Mouse (Mus musculus): ENCODE data around the gene Gria1. TPM values are rescaled to one million over a fixed set of nuclear protein-coding genes. Genes with fewer than 3 reads are reported as not detected.

Gene Gria1
- polyA plus RNA-seq, 1 experiment = 0.01 TPM

- H3K27me3 ChIP-seq (ENCODE audit: control insufficient read depth, insufficient read depth, low read length) = no peaks in the 10 kb centered on the region
- WGBS = 86% methylated on average over 5 of the region's 5 CpGs
- H3K27ac ChIP-seq (ENCODE audit: insufficient read depth, low read length) = no peak overlapping the region
- no peaks in the 10 kb centered on the region for H3K4me1 ChIP-seq (ENCODE audit: control insufficient read depth, insufficient read depth, insufficient read length)
- no peak for DNase-seq (ENCODE audit: low read depth in 1 of 2, low spot score in 2 of 2)
- H3K36me3 ChIP-seq (ENCODE audit: control insufficient read depth, insufficient read depth, low read length) = no peaks in the 10 kb centered on the region
- H3K4me3 ChIP-seq (ENCODE audit: extremely low read depth, insufficient read depth, insufficient read length) = no peak overlapping the region
- TF ChIP-seq CTCF (IDR thresholded peaks at IDR 0.05; ENCODE audit: extremely low read depth, insufficient read depth, insufficient read length, insufficient replicate concordance) = no peak
- TF ChIP-seq POLR2A (IDR thresholded peaks at IDR 0.05; ENCODE audit: low read depth, low read length) = no peak
Observed at GRCm38 (mm10) chr11:57214583-57214982, 203.4 kb downstream of the Gria1 start.

- TF ChIP-seq POLR2A (IDR thresholded peaks at IDR 0.05; ENCODE audit: low read depth, low read length) (no peak), CTCF (IDR thresholded peaks at IDR 0.05; ENCODE audit: extremely low read depth, insufficient read depth, insufficient read length, insufficient replicate concordance) (no peak)
- DNase-seq (ENCODE audit: low read depth in 1 of 2, low spot score in 2 of 2) = no peak
- H3K27ac ChIP-seq (ENCODE audit: insufficient read depth, low read length) = no peak overlapping the region
- no peaks in the 10 kb centered on the region for H3K36me3 ChIP-seq (ENCODE audit: control insufficient read depth, insufficient read depth, low read length)
- WGBS = 68% methylated on average over 8 of the region's 8 CpGs
- no peak overlapping the region for H3K4me3 ChIP-seq (ENCODE audit: extremely low read depth, insufficient read depth, insufficient read length)
- H3K4me1 ChIP-seq (ENCODE audit: control insufficient read depth, insufficient read depth, insufficient read length) = no peaks in the 10 kb centered on the region
- H3K27me3 ChIP-seq (ENCODE audit: control insufficient read depth, insufficient read depth, low read length) = no peaks in the 10 kb centered on the region
Observed at GRCm38 (mm10) chr11:57222797-57223569, 211.8 kb downstream of the Gria1 start.

- no peaks in the 10 kb centered on the region for H3K27me3 ChIP-seq (ENCODE audit: control insufficient read depth, insufficient read depth, low read length)
- 66% methylated on average over 2 of the region's 2 CpGs for WGBS
- TF ChIP-seq CTCF (IDR thresholded peaks at IDR 0.05; ENCODE audit: extremely low read depth, insufficient read depth, insufficient read length, insufficient replicate concordance) = no peak
- no peak for TF ChIP-seq POLR2A (IDR thresholded peaks at IDR 0.05; ENCODE audit: low read depth, low read length)
Observed at GRCm38 (mm10) chr11:57235446-57235845, 224.3 kb downstream of the Gria1 start.

GRCm38 (mm10) chr11:57236431-57236830 is 225.2 kb downstream of the Gria1 start:
- Histone ChIP-seq H3K4me1 (ENCODE audit: control insufficient read depth, insufficient read depth, insufficient read length) (no peaks in the 10 kb centered on the region), H3K36me3 (ENCODE audit: control insufficient read depth, insufficient read depth, low read length) (no peaks in the 10 kb centered on the region), H3K27ac (ENCODE audit: insufficient read depth, low read length) (no peak overlapping the region), H3K4me3 (ENCODE audit: extremely low read depth, insufficient read depth, insufficient read length) (no peak overlapping the region), H3K27me3 (ENCODE audit: control insufficient read depth, insufficient read depth, low read length) (no peaks in the 10 kb centered on the region)
- 85% methylated on average over 1 of the region's 1 CpGs for WGBS
- TF ChIP-seq POLR2A (IDR thresholded peaks at IDR 0.05; ENCODE audit: low read depth, low read length) = no peak
- TF ChIP-seq CTCF (IDR thresholded peaks at IDR 0.05; ENCODE audit: extremely low read depth, insufficient read depth, insufficient read length, insufficient replicate concordance) = no peak
- no peak for DNase-seq (ENCODE audit: low read depth in 1 of 2, low spot score in 2 of 2)

More at GRCm38 (mm10) chr11:57235446-57235845, 224.3 kb downstream of the Gria1 start:
- no peak for DNase-seq (ENCODE audit: low read depth in 1 of 2, low spot score in 2 of 2)
- no peak overlapping the region for H3K4me3 ChIP-seq (ENCODE audit: extremely low read depth, insufficient read depth, insufficient read length)
- no peak overlapping the region for H3K27ac ChIP-seq (ENCODE audit: insufficient read depth, low read length)
- H3K36me3 ChIP-seq (ENCODE audit: control insufficient read depth, insufficient read depth, low read length) = no peaks in the 10 kb centered on the region
- no peaks in the 10 kb centered on the region for H3K4me1 ChIP-seq (ENCODE audit: control insufficient read depth, insufficient read depth, insufficient read length)

GRCm38 (mm10) chr11:57239758-57240157 is 228.6 kb downstream of the Gria1 start:
- DNase-seq (ENCODE audit: low read depth in 1 of 2, low spot score in 2 of 2) = no peak
- Histone ChIP-seq H3K4me1 (ENCODE audit: control insufficient read depth, insufficient read depth, insufficient read length) (no peaks in the 10 kb centered on the region), H3K27ac (ENCODE audit: insufficient read depth, low read length) (no peak overlapping the region), H3K27me3 (ENCODE audit: control insufficient read depth, insufficient read depth, low read length) (no peaks in the 10 kb centered on the region; the same call in 1 of the 2 replicates), H3K36me3 (ENCODE audit: control insufficient read depth, insufficient read depth, low read length) (no peaks in the 10 kb centered on the region), H3K4me3 (ENCODE audit: extremely low read depth, insufficient read depth, insufficient read length) (no peak overlapping the region)
- 57% methylated on average over 3 of the region's 3 CpGs for WGBS
- TF ChIP-seq POLR2A (IDR thresholded peaks at IDR 0.05; ENCODE audit: low read depth, low read length) (no peak), CTCF (IDR thresholded peaks at IDR 0.05; ENCODE audit: extremely low read depth, insufficient read depth, insufficient read length, insufficient replicate concordance) (no peak)

- TF ChIP-seq POLR2A (IDR thresholded peaks at IDR 0.05; ENCODE audit: low read depth, low read length) (no peak), CTCF (IDR thresholded peaks at IDR 0.05; ENCODE audit: extremely low read depth, insufficient read depth, insufficient read length, insufficient replicate concordance) (no peak)
- Histone ChIP-seq H3K4me1 (ENCODE audit: control insufficient read depth, insufficient read depth, insufficient read length) (no peaks in the 10 kb centered on the region), H3K36me3 (ENCODE audit: control insufficient read depth, insufficient read depth, low read length) (no peaks in the 10 kb centered on the region), H3K27ac (ENCODE audit: insufficient read depth, low read length) (no peak overlapping the region), H3K4me3 (ENCODE audit: extremely low read depth, insufficient read depth, insufficient read length) (no peak overlapping the region), H3K27me3 (ENCODE audit: control insufficient read depth, insufficient read depth, low read length) (no peaks in the 10 kb centered on the region; the same call in 1 of the 2 replicates)
- DNase-seq (ENCODE audit: low read depth in 1 of 2, low spot score in 2 of 2) = no peak
Observed at GRCm38 (mm10) chr11:57243835-57244234, 232.6 kb downstream of the Gria1 start.

- H3K36me3 ChIP-seq (ENCODE audit: control insufficient read depth, insufficient read depth, low read length) = no peaks in the 10 kb centered on the region
- no peak for TF ChIP-seq CTCF (IDR thresholded peaks at IDR 0.05; ENCODE audit: extremely low read depth, insufficient read depth, insufficient read length, insufficient replicate concordance)
- no peak for TF ChIP-seq POLR2A (IDR thresholded peaks at IDR 0.05; ENCODE audit: low read depth, low read length)
- H3K4me3 ChIP-seq (ENCODE audit: extremely low read depth, insufficient read depth, insufficient read length) = no peak overlapping the region
- no peaks in the 10 kb centered on the region for H3K4me1 ChIP-seq (ENCODE audit: control insufficient read depth, insufficient read depth, insufficient read length)
- H3K27me3 ChIP-seq (ENCODE audit: control insufficient read depth, insufficient read depth, low read length) = no peaks in the 10 kb centered on the region; the same call in 1 of the 2 replicates
- DNase-seq (ENCODE audit: low read depth in 1 of 2, low spot score in 2 of 2) = no peak
- no peak overlapping the region for H3K27ac ChIP-seq (ENCODE audit: insufficient read depth, low read length)
- WGBS = 76% methylated on average over 6 of the region's 6 CpGs
Observed at GRCm38 (mm10) chr11:57244543-57244942, 233.4 kb downstream of the Gria1 start.
